Mouse (Mus musculus) MEL (cell line): ENCODE data around the gene Dpp4. TPM values are rescaled to one million over a fixed set of nuclear protein-coding genes. Genes with fewer than 3 reads are reported as not detected.

ENCODE experiments used
- DNase-seq: peaks from one replicate; pipeline ENCODE4 v3.0.0; 2011; ENCODE audit warnings: low read depth, low spot score
- H3K27ac ChIP-seq: 2 replicates; pipeline ENCODE4 v1.5.1; 2012; ENCODE audit warnings: low read depth, mild to moderate bottlenecking, control low read depth, low read length, moderate library complexity; ENCODE audit not compliant: control insufficient read depth
- H3K27me3 ChIP-seq, 2 experiments: fragments of 150-350 bp in 1 of 2; sonication (generic) in 1 of 2; 2 replicates each; pipeline ENCODE4 v1.6.1; 2012; ENCODE audit warnings: low read length in 2 of 2, mild to moderate bottlenecking in 2 of 2, improper control_type of control experiment in 1 of 2, moderate library complexity in 1 of 2; ENCODE audit not compliant: insufficient read depth in 2 of 2, control insufficient read depth in 1 of 2
- H3K36me3 ChIP-seq, 2 experiments: 2 replicates each; pipeline ENCODE4 v1.6.1; 2012 to 2014; ENCODE audit warnings: low read length in 2 of 2, improper control_type of control experiment in 1 of 2, inconsistent platforms in 1 of 2, mild to moderate bottlenecking in 1 of 2; ENCODE audit not compliant: insufficient read depth in 2 of 2, control insufficient read depth in 1 of 2
- H3K4me1 ChIP-seq, 2 experiments: fragments of 150-350 bp in 1 of 2; sonication (generic) in 1 of 2; 2 replicates each; pipeline ENCODE4 v1.6.1; 2012; ENCODE audit warnings: low read length in 2 of 2, improper control_type of control experiment in 1 of 2, mild to moderate bottlenecking in 1 of 2; ENCODE audit not compliant: insufficient read depth in 2 of 2, control insufficient read depth in 1 of 2
- H3K4me3 ChIP-seq, 2 experiments: fragments of 150-350 bp in 1 of 2; sonication (generic) in 1 of 2; 2 replicates each; pipeline ENCODE4 v1.5.1; 2012; ENCODE audit warnings: low read depth in 2 of 2, low read length in 2 of 2, mild to moderate bottlenecking in 2 of 2, moderate library complexity in 2 of 2, control low read depth in 1 of 2, improper control_type of control experiment in 1 of 2; ENCODE audit not compliant: control insufficient read depth in 1 of 2, insufficient read depth in 1 of 2
- H3K79me2 ChIP-seq: 2 replicates; pipeline ENCODE4 v1.6.1; 2012; ENCODE audit warnings: mild to moderate bottlenecking, low read length, moderate library complexity; ENCODE audit not compliant: control insufficient read depth, poor library complexity, insufficient read depth
- H3K9ac ChIP-seq: 2 replicates; pipeline ENCODE4 v1.6.1; 2012; ENCODE audit warnings: low read depth, mild to moderate bottlenecking, control low read depth, low read length, moderate library complexity; ENCODE audit not compliant: control insufficient read depth, poor library complexity, severe bottlenecking
- H3K9me3 ChIP-seq: fragments of 150-350 bp; sonication (generic); replicated peaks from 2 replicates; pipeline ENCODE4 v1.6.1; 2012; ENCODE audit warnings: mild to moderate bottlenecking, low read length, improper control_type of control experiment, moderate library complexity; ENCODE audit not compliant: insufficient read depth
- BHLHE40 ChIP-seq: IDR thresholded peaks from 2 replicates; pipeline ENCODE4 v1.6.1; 2012; ENCODE audit warnings: low read depth, mild to moderate bottlenecking, inconsistent platforms, low read length, improper control_type of control experiment, borderline replicate concordance
- CHD1 ChIP-seq: IDR thresholded peaks from 2 replicates; pipeline ENCODE4 v1.6.1; 2012; ENCODE audit warnings: low read depth, mild to moderate bottlenecking, inconsistent platforms, low read length, improper control_type of control experiment
- CHD2 ChIP-seq: IDR thresholded peaks from 2 replicates; pipeline ENCODE4 v1.6.1; 2011; ENCODE audit warnings: low read length, improper control_type of control experiment
- CTCF ChIP-seq, 3 experiments: IDR thresholded peaks in 2 of 3; conservative IDR thresholded peaks in 1 of 3; 2 replicates each; pipeline ENCODE4 v1.5.1; 2011 to 2012; ENCODE audit warnings: low read length in 3 of 3, low read depth in 2 of 3, mild to moderate bottlenecking in 2 of 3, improper control_type of control experiment in 1 of 3, inconsistent platforms in 1 of 3, mixed read lengths in 1 of 3, moderate library complexity in 1 of 3; ENCODE audit not compliant: control insufficient read depth in 1 of 3, insufficient read depth in 1 of 3, poor library complexity in 1 of 3, severe bottlenecking in 1 of 3
- EP300 ChIP-seq, 2 experiments: IDR thresholded peaks; 2 replicates each; pipeline ENCODE4 v1.6.1; 2011; ENCODE audit warnings: improper control_type of control experiment in 2 of 2, low read length in 2 of 2, low read depth in 1 of 2, mild to moderate bottlenecking in 1 of 2
- GATA1 ChIP-seq: IDR thresholded peaks from 2 replicates; pipeline ENCODE4 v1.6.1; 2011; ENCODE audit warnings: low read depth, low read length, improper control_type of control experiment
- HCFC1 ChIP-seq: IDR thresholded peaks from 2 replicates; pipeline ENCODE4 v1.6.1; 2012; ENCODE audit warnings: low read depth, mild to moderate bottlenecking, inconsistent platforms, low read length, improper control_type of control experiment, moderate library complexity
- MAFK ChIP-seq: IDR thresholded peaks from 2 replicates; pipeline ENCODE4 v1.6.1; 2011; ENCODE audit warnings: low read depth, mild to moderate bottlenecking, low read length, improper control_type of control experiment, borderline replicate concordance
- MAX ChIP-seq: IDR thresholded peaks from 2 replicates; pipeline ENCODE4 v1.6.1; 2011; ENCODE audit warnings: low read length, improper control_type of control experiment
- MEF2A ChIP-seq: IDR thresholded peaks from 2 replicates; pipeline ENCODE4 v1.6.1; 2014; ENCODE audit warnings: low read depth, mild to moderate bottlenecking, inconsistent platforms, low read length, improper control_type of control experiment; ENCODE audit not compliant: poor library complexity, insufficient replicate concordance, severe bottlenecking; ENCODE audit errors: extremely low read depth
- MXI1 ChIP-seq: IDR thresholded peaks from 2 replicates; pipeline ENCODE4 v1.6.1; 2011; ENCODE audit warnings: mild to moderate bottlenecking, low read depth, low read length, improper control_type of control experiment
- MYB ChIP-seq: IDR thresholded peaks from 2 replicates; pipeline ENCODE4 v1.6.1; 2011; ENCODE audit warnings: mild to moderate bottlenecking, low read depth, low read length, improper control_type of control experiment
- MYC ChIP-seq: IDR thresholded peaks from 2 replicates; pipeline ENCODE4 v1.6.1; 2011; ENCODE audit warnings: low read depth, mild to moderate bottlenecking, low read length, improper control_type of control experiment, moderate library complexity
- NELFE ChIP-seq: IDR thresholded peaks from 2 replicates; pipeline ENCODE4 v1.6.1; 2011; ENCODE audit warnings: low read depth, low read length, improper control_type of control experiment
- POLR2AphosphoS2 ChIP-seq: IDR thresholded peaks from 2 replicates; pipeline ENCODE4 v1.6.1; 2011; ENCODE audit warnings: low read length, improper control_type of control experiment
- RCOR1 ChIP-seq: IDR thresholded peaks from 2 replicates; pipeline ENCODE4 v1.6.1; 2012; ENCODE audit warnings: low read depth, mild to moderate bottlenecking, inconsistent platforms, low read length, improper control_type of control experiment
- SIN3A ChIP-seq: IDR thresholded peaks from 2 replicates; pipeline ENCODE4 v1.6.1; 2012; ENCODE audit warnings: low read length, improper control_type of control experiment, inconsistent platforms
- TAL1 ChIP-seq: IDR thresholded peaks from 2 replicates; pipeline ENCODE4 v1.6.1; 2012; ENCODE audit warnings: mild to moderate bottlenecking, inconsistent platforms, low read length, moderate library complexity, mixed read lengths
- TBP ChIP-seq: IDR thresholded peaks from 2 replicates; pipeline ENCODE4 v1.8.0; 2011; ENCODE audit warnings: low read depth, low read length, improper control_type of control experiment
- TCF12 ChIP-seq: IDR thresholded peaks from 2 replicates; pipeline ENCODE4 v1.6.1; 2014; ENCODE audit warnings: low read depth, mild to moderate bottlenecking, inconsistent platforms, low read length, improper control_type of control experiment, moderate library complexity
- UBTF ChIP-seq: IDR thresholded peaks from 2 replicates; pipeline ENCODE4 v1.6.1; 2012; ENCODE audit warnings: low read depth, mild to moderate bottlenecking, inconsistent platforms, low read length, improper control_type of control experiment, moderate library complexity, borderline replicate concordance; ENCODE audit not compliant: insufficient read depth
- USF1 ChIP-seq: IDR thresholded peaks from 2 replicates; pipeline ENCODE4 v1.6.1; 2014; ENCODE audit warnings: low read depth, mild to moderate bottlenecking, inconsistent platforms, low read length, improper control_type of control experiment, moderate library complexity
- USF2 ChIP-seq, 2 experiments: IDR thresholded peaks; 2 replicates each; pipeline ENCODE4 v1.6.1; 2011 to 2012; ENCODE audit warnings: improper control_type of control experiment in 2 of 2, low read length in 2 of 2, borderline replicate concordance in 1 of 2, inconsistent platforms in 1 of 2, low read depth in 1 of 2, mild to moderate bottlenecking in 1 of 2; ENCODE audit not compliant: insufficient read depth in 1 of 2
- ZC3H11A ChIP-seq: IDR thresholded peaks from 2 replicates; pipeline ENCODE4 v1.6.1; 2012; ENCODE audit warnings: low read depth, mild to moderate bottlenecking, inconsistent platforms, low read length, improper control_type of control experiment
- ZMIZ1 ChIP-seq: IDR thresholded peaks from 2 replicates; pipeline ENCODE4 v1.6.1; 2012; ENCODE audit warnings: low read depth, mild to moderate bottlenecking, inconsistent platforms, low read length, improper control_type of control experiment, moderate library complexity
- ZNF384 ChIP-seq: IDR thresholded peaks from 2 replicates; pipeline ENCODE4 v1.6.1; 2012; ENCODE audit warnings: low read depth, mild to moderate bottlenecking, inconsistent platforms, low read length, improper control_type of control experiment
- polyA plus RNA-seq, 2 experiments: library from polyadenylated mRNA; stranded (reverse) in 1 of 2; unstranded in 1 of 2; fragments of >175 nt in 1 of 2; fragments of >200 nt in 1 of 2; gene quantifications; 2 replicates each; pipeline versions ENCODE4 v1.2.1 to v1.2.4; 2012; ENCODE audit warnings: low replicate concordance in 2 of 2, low read depth in 1 of 2; ENCODE audit not compliant: insufficient read length in 2 of 2, insufficient read depth in 1 of 2, missing spikeins in 1 of 2
- total RNA-seq: library from RNA; depleted of rRNA; stranded (reverse); fragments of 300-350 nt; gene quantifications from 2 replicates; pipeline ENCODE4 v1.2.3, GENCODE M21; 2012

Dpp4 gene
- total and polyA plus RNA-seq, 3 experiments = 40.4 to 99.1 (median 64.1) TPM

GRCm38 (mm10) chr2:62361514-62361913 is 50.5 kb downstream of the Dpp4 start:
- DNase-seq = no peak
- H3K27ac ChIP-seq = peak overlapping the region; percentile 17; the same call in 1 of the 2 replicates
- H3K9ac ChIP-seq = no peak overlapping the region
- no peaks in the 10 kb centered on the region for H3K79me2 ChIP-seq
- no peaks in the 10 kb centered on the region for H3K9me3 ChIP-seq
- no peaks in the 10 kb centered on the region for H3K27me3 ChIP-seq
- no peak for TF ChIP-seq CHD2
- no peak for TF ChIP-seq CTCF (IDR thresholded peaks at IDR 0.05 in 2 of 3, conservative IDR thresholded peaks at IDR 0.05 in 1 of 3; ENCODE audit: control insufficient read depth in 1 of 3, insufficient read depth in 1 of 3, low read depth in 2 of 3, low read length in 3 of 3, poor library complexity in 1 of 3, severe bottlenecking in 1 of 3)
- no peak for TF ChIP-seq MEF2A
- TF ChIP-seq ZC3H11A = no peak
- no peak for TF ChIP-seq MXI1
- TF ChIP-seq RCOR1 = no peak
- no peak for TF ChIP-seq MAFK
- TF ChIP-seq UBTF = no peak
- TF ChIP-seq SIN3A = no peak
- no peak for TF ChIP-seq ZMIZ1
- TF ChIP-seq USF1 = no peak
- no peak for TF ChIP-seq MAX
- TF ChIP-seq TBP = no peak
- no peak for TF ChIP-seq HCFC1
- no peak for TF ChIP-seq CHD1
- no peak for TF ChIP-seq TCF12
- TF ChIP-seq POLR2AphosphoS2 = no peak
- TF ChIP-seq BHLHE40 = no peak
- no peak for TF ChIP-seq GATA1
- TF ChIP-seq USF2 (IDR thresholded peaks at IDR 0.05; ENCODE audit: borderline replicate concordance in 1 of 2, insufficient read depth in 1 of 2, low read depth in 1 of 2, low read length in 2 of 2) = no peak
- peaks cover 22 to 41% of the 10 kb centered on the region in 2 experiments for H3K4me1 ChIP-seq
- no peak overlapping the region for H3K4me3 ChIP-seq
- peaks cover 23 to 44% of the 10 kb centered on the region in 2 experiments for H3K36me3 ChIP-seq

GRCm38 (mm10) chr2:62360872-62361271 is 51.2 kb downstream of the Dpp4 start:
- Histone ChIP-seq H3K9ac (no peak overlapping the region), H3K4me1 (peaks cover 22 to 41% of the 10 kb centered on the region in 2 experiments), H3K4me3 (no peak overlapping the region), H3K27me3 (no peaks in the 10 kb centered on the region), H3K27ac (peak overlapping the region; percentile 18; the same call in 1 of the 2 replicates), H3K9me3 (no peaks in the 10 kb centered on the region), H3K79me2 (no peaks in the 10 kb centered on the region)
- TF ChIP-seq NELFE (no peak), ZNF384 (peak; percentile 94), EP300 (IDR thresholded peaks at IDR 0.05; ENCODE audit: low read depth in 1 of 2, low read length in 2 of 2) (peak; percentile 11 to 52; a peak in 1 of 4 replicates), TAL1 (peak; percentile 19; the same call in 1 of the 2 replicates), MYB (no peak), MYC (0 out of 2 replicates have a peak, but pooled peaks have one; percentile 16), RCOR1 (no peak)
- TF ChIP-seq, all 39 proteins: peak for 4
- peak; percentile 36 for DNase-seq
- peaks cover 23 to 44% of the 10 kb centered on the region in 2 experiments for H3K36me3 ChIP-seq
